Mouse (Mus musculus) frontal cortex, postnatal 25 days (tissue): ENCODE measurements at regions not wholly inside any gene's neighbourhood (a gene's known extent, or its start where the extent isn't known, plus 50 kb on each side); places are given as distances from the start of the nearest gene placed in this dataset.

Experiments used
- DNase-seq, 2 experiments: peaks; one replicate each; pipeline ENCODE4 v3.0.0; 2022; ENCODE audit warnings: low spot score in 2 of 2

DNA sequence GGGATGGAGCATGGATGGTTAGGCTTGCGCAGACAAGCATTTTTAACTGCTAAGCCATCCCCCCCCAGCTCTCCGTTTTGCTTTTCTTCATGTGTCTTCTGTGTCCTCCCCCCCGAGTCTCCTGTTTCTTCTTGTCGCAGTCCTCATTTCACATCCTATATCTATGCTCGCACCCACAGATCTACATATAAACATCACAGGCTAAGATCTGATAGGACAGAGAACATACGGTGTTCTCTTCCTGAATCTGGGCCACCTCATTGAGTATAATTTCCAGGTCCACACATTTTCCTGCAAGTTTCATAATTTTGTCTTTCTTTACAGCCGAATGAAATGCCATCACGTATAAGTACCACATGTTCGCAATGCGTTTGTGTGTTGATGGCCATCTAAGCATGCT is 168.7 kb downstream of the Zfp36l1 start:
- DNase-seq: no peak

GRCm38 (mm10) chr12:79942563-79943131 is 170.2 kb downstream of the Zfp36l1 start:
- DNase-seq: no peak

GRCm38 (mm10) chr12:79941828-79942227 is 171.0 kb downstream of the Zfp36l1 start:
- no peak for DNase-seq

DNA sequence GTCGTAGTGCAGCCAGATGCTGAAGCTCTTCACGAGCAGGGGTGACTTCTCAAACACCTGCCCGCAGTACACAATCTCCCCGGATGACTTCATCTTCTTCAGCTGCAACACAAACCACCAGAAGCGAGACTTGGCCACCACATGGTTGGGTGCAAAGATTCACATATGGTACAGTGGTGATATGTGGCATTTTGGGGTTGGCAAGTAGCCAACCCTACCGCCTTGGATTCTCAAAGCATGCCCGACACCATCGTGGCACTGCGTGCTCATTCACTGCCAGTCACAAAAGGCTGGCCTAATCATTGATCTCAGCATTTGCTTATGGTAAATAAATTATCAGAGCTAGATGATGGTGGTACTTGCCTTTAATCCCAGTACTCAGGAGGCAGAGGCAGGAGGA is 173.4 kb downstream of the Zfp36l1 start:
- no peak for DNase-seq

- DNase-seq: no peak
Measured at GRCm38 (mm10) chr12:79937876-79938275, 174.9 kb downstream of the Zfp36l1 start.

- DNase-seq: no peak
Measured at GRCm38 (mm10) chr12:79936698-79937097, 176.1 kb downstream of the Zfp36l1 start.

DNA sequence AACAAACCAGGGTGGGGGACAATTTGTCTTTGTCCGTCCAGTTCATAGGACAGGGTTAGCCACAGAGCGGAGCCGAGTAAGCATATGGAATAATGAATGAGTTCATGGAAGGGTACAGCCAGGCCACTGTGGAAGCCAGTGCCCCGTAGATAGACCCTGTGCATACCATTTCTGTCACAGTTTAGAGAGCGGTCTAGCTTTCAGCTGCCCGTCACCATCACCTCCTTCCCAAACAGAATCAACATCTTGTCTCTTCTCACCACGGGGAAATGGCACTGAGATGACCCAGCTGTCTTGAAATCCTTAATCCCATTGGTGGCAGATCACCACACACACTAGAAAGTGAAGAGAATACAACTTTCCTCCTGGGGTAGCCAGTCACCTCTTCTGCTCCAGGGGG is 178.7 kb downstream of the Zfp36l1 start:
- no peak for DNase-seq

DNA sequence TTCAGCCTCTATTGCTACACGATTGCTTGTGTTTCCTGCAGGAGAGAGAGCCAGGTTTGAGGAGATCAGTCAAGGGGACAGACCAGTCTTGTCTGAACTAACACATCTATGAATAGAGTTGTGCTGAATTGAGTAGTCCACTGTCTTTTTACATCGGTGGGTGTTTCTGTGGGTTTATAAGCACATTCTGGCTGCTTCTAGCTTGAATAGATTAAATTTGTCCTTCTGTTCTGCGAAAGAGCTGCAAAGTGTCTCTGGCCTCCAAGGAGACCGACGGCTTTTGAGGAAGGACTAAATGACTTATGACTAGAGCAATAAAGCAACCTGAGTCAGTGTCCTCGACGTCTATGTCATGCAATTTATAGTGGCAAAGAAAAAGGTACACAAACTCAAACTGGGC is 179.9 kb downstream of the Zfp36l1 start:
- no peak for DNase-seq

DNA sequence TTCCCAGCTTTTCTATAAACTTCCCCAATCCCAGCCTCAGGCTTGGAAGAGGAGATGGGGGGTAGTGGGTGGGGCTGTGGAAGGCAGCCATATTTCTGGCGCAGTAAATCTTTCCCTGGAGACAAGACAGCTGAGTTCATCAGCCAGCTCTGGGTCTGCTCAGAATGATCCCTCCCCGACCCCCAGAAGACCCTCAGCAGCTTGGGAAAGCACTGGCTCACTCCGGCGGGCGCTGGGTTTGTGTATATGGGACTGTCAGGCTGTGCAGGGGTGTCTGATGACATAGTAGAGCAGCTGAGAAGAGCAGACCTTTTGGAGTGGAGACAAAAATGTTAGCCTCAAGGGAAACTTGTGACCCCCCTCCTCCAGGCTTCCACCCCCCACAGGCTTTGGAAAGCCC is 181.4 kb downstream of the Zfp36l1 start:
- no peak for DNase-seq

GRCm38 (mm10) chr12:79929846-79930245 is 183.0 kb downstream of the Zfp36l1 start:
- no peak for DNase-seq

- DNase-seq: no peak
Measured at GRCm38 (mm10) chr12:79928739-79929380, 184.0 kb downstream of the Zfp36l1 start.

GRCm38 (mm10) chr12:79928298-79928697 is 184.5 kb downstream of the Zfp36l1 start:
- DNase-seq: no peak

GRCm38 (mm10) chr12:79925704-79926588 is 186.9 kb downstream of the Zfp36l1 start:
- no peak for DNase-seq

GRCm38 (mm10) chr12:79924921-79925703 is 187.7 kb downstream of the Zfp36l1 start:
- DNase-seq: peak; percentile 33 to 40

GRCm38 (mm10) chr12:79923811-79924210 is 189.0 kb downstream of the Zfp36l1 start:
- no peak for DNase-seq

DNA sequence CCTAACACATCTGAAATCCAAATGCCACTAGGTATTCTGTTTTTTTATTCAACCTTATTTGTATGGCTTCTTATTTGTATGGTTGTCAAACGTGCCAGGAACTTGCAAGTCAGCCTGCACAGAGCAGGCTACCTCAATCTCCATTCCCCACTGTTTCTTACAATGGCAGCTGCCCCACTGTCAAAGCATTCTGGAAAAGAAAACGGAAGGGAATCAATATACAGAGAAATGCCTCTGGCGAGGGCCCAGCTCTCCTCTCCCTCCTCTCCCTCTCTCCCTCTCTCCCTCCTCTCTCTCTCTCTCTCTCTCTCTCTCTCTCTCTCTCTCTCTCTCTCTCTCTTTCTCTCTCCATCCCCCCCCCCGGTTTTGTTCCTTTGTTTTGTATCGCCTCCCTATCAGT is 191.0 kb downstream of the Zfp36l1 start:
- no peak for DNase-seq

DNA sequence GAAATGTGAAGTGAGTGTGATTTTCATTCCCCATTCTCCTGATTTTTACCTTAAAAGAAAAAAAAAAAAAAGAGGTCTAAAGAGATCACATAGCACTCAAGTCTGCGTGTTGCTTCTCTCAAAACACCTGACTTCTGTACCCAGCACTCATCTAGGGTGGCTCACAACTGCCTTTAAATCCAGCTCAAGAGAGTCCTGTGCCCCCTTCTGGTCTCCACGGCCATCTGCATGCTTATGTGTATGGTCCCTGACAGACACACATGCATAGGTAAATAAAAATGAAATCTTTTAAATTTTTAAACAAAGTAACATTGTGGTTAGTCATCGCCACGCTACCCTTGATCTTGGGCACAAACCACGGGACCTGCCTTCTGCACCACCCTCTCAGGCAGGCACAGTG is 193.8 kb downstream of the Zfp36l1 start:
- no peak for DNase-seq

DNA sequence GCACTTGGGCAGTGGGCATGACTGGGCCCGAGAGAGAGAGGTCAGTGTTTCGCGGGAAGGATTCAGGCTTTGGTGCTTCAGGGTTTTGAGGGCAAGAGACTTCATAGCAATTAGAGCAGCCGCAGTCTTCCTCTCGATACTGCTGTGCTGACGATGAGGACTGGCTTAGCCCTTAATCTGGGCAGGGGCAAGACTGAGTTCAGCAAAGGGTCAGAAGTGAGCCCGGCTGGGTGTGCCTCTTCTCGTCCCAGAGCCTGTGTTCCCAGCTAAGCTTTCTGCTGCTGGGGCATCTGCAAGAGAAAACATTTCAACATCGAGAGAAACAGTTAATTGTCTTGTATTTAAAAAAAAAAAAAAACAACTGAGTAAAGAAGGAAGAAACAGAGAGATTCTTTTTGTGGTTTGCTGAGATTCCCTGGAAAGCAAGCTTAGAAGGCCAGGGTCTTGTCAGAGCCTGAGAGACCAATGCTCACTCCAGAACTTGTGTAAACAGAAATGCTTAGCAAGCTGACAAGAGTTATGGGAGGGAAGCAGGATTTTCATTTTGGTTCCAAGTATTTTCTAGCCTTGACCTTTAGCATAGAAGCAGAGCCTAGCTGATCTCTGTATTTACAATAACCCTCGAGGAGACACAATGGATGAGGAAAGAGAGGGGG is 195.1 kb downstream of the Zfp36l1 start:
- no peak for DNase-seq

- DNase-seq: no peak
Measured at GRCm38 (mm10) chr12:79916896-79917633, 195.7 kb downstream of the Zfp36l1 start.

DNA sequence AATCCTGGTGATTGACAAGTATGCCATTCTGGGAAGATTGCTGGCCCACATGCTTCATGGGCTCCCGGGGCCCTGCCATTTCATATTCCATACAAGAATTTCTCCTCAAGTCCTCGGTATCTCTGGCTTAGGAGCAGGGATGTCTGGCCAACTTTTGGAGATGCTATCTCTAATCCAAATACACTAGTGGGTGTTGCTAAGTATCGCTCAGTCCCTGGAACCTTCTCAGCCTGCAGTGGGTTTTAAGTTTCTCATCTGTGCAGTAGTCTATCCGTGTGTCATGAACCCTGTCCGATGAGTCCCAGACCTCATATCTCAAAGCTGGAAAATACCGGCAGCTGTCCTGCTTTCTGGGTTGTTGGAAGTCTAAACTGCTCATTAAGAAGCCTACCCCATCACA is 198.9 kb downstream of the Zfp36l1 start:
- DNase-seq: no peak
